Mouse (Mus musculus) kidney, postnatal 0 days (tissue): Measurements from ENCODE around the gene Ucp3. TPM values are rescaled to one million over a fixed set of nuclear protein-coding genes. Genes with fewer than 3 reads are reported as not detected.

ENCODE experiments used
- ATAC-seq: fragments of 200-750 bp; cut with Nextera tagmentation; replicated peaks from 2 replicates; pipeline ENCODE4 v1.8.0; 2017; ENCODE audit warnings: low read depth, moderate number of reproducible peaks, moderate TSS enrichment, moderate library complexity; ENCODE audit not compliant: low FRiP score
- DNase-seq: peaks from one replicate; pipeline ENCODE4 v3.0.0-alpha.2; 2016; ENCODE audit warnings: low spot score
- H3K27ac ChIP-seq: fragments of 300-500 bp; sonication (generic); 2 replicates; pipeline ENCODE4 v1.5.1; 2014; ENCODE audit warnings: mild to moderate bottlenecking
- H3K27me3 ChIP-seq: fragments of 300-500 bp; sonication (generic); 2 replicates; pipeline ENCODE4 v1.6.1; 2014; ENCODE audit warnings: low read length, mixed read lengths; ENCODE audit not compliant: insufficient read depth
- H3K36me3 ChIP-seq: fragments of 300-500 bp; sonication (generic); 2 replicates; pipeline ENCODE4 v1.6.1; 2014; ENCODE audit warnings: low read length, mixed read lengths; ENCODE audit not compliant: insufficient read depth
- H3K4me1 ChIP-seq: fragments of 300-500 bp; sonication (generic); replicated peaks from 2 replicates; pipeline ENCODE4 v1.6.1; 2014; ENCODE audit warnings: antibody characterized with exemption, low read length, mixed read lengths; ENCODE audit not compliant: insufficient read depth
- H3K4me2 ChIP-seq: fragments of 300-500 bp; sonication (generic); 2 replicates; pipeline ENCODE4 v1.6.1; 2014; ENCODE audit warnings: mild to moderate bottlenecking, low read length, moderate library complexity, mixed read lengths
- H3K4me3 ChIP-seq: fragments of 300-500 bp; sonication (generic); replicated peaks from 2 replicates; pipeline ENCODE4 v1.5.1; 2014; ENCODE audit warnings: low read depth, low read length
- H3K9ac ChIP-seq: fragments of 300-500 bp; sonication (generic); 2 replicates; pipeline ENCODE4 v1.6.1; 2014; ENCODE audit warnings: low read depth, low read length
- H3K9me3 ChIP-seq: fragments of 300-500 bp; sonication (generic); replicated peaks from 2 replicates; pipeline ENCODE4 v1.6.1; 2016; ENCODE audit warnings: low read length, inconsistent platforms, mixed read lengths
- CTCF ChIP-seq: IDR thresholded peaks from 2 replicates; pipeline ENCODE4 v1.5.1; 2016; ENCODE audit warnings: antibody characterized with exemption, low read depth, mild to moderate bottlenecking, moderate library complexity
- WGBS: fragments of 180-500 bp; shearing (Covaris S2); extraction: QIAGEN DNeasy Blood & Tissue Kit; methylation state at CpG from one replicate; pipeline ENCODE4 v1.1.7; 2014; 5-methylcytosine and 5-hydroxymethylcytosine counted together
- polyA plus RNA-seq: library from polyadenylated mRNA; unstranded; fragments of >200 nt; fragmentation: Nextera tagmentation; extraction: Ambion mirVana; gene quantifications from 2 replicates; pipeline ENCODE4 v1.2.1, GENCODE M21; 2015

The Ucp3 gene
- 0.05 and 0.13 TPM in 2 replicates for polyA plus RNA-seq

DNA sequence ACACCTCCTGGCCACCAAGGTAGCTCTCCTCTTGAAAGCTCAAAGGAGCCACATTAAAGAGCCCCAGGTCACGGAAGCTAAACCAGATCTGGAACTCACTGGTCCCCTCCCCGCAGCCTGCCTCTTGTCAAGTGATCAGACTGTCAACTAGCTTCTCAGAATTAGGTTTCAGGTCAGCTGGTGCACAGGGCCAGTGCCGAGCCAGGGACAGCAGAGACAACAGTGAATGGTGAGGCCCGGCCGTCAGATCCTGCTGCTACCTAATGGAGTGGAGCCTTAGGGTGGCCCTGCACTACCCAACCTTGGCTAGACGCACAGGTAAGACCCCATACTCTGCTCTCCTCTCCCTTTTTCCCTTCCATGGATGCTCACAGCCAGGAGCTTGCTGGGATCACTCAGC, at the start of gene Ucp3:
Gene Ucp3 (plus strand): TSS at position 214 of the 400 bp plus-strand sequence.
- Histone ChIP-seq H3K4me1 (no peaks in the 10 kb centered on the region), H3K27ac (no peak within 1 kb of the TSS), H3K27me3 (no peaks in the 10 kb centered on the region), H3K36me3 (peaks cover 8% of the 10 kb centered on the region; the same call in 1 of the 2 replicates), H3K9me3 (no peaks in the 10 kb centered on the region), H3K9ac (no peak within 1 kb of the TSS), H3K4me3 (no peak within 1 kb of the TSS), H3K4me2 (no peak within 1 kb of the TSS)
- WGBS = 53% methylated on average over 6 of the region's 6 CpGs
- no peak for DNase-seq
- TF ChIP-seq CTCF = no peak
- ATAC-seq = no peak

DNA sequence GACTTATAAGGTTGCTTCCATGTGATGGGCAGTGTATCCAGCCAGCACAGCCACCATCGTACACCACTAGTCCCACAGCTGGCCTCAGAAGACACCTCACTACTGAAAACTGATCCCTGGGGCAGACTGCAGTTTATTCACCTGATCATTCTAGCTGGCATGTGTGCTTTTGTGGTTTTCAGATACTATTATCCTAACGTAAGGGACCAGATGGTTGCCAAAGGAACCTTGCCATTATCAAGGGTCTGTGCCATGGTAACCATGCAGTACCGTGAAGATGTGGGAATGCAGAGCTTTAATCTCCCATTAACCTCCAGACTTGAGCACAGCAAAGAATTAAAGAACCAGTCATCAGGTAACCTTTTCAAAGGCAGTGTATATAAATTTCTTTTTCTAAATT, 47.0 kb upstream of the Ucp3 start:
- H3K4me2 ChIP-seq = no peak overlapping the region
- H3K9me3 ChIP-seq = no peaks in the 10 kb centered on the region
- no peak overlapping the region for H3K27ac ChIP-seq
- DNase-seq (no peak), ATAC-seq (no peak)
- H3K4me1 ChIP-seq = no peaks in the 10 kb centered on the region
- WGBS = 86% methylated on average over 3 of the region's 3 CpGs
- peaks cover 55% of the 10 kb centered on the region for H3K36me3 ChIP-seq
- TF ChIP-seq CTCF = no peak
- H3K27me3 ChIP-seq = no peaks in the 10 kb centered on the region
- H3K4me3 ChIP-seq = no peak overlapping the region
- no peak overlapping the region for H3K9ac ChIP-seq

DNA sequence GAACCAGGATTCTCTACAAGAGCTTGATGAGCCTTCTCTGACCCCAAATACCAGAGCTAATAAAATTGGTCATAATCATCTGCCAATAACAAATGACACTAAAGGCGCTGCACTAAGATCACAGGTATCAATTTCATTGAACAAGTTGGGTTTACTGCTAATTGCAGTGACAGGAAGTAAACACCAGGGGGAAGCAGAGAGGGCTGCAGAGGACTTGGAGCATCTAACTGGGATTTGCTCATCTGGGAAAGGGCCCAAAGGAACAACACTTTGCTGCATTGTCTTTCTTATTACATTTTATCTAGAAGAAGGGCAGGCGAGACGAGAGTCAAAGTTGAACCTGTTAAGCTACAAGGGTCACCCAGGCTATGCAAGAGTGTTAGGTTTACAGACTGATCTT, 43.7 kb upstream of the Ucp3 start:
- Histone ChIP-seq H3K27me3 (no peaks in the 10 kb centered on the region), H3K4me1 (no peaks in the 10 kb centered on the region), H3K4me2 (no peak overlapping the region), H3K9ac (no peak overlapping the region), H3K9me3 (no peaks in the 10 kb centered on the region), H3K27ac (no peak overlapping the region), H3K36me3 (peaks cover 65% of the 10 kb centered on the region), H3K4me3 (no peak overlapping the region)
- ATAC-seq (no peak), DNase-seq (peak; percentile 80)
- WGBS = 63% methylated on average over 3 of the region's 3 CpGs
- peak; percentile 97 for TF ChIP-seq CTCF

DNA sequence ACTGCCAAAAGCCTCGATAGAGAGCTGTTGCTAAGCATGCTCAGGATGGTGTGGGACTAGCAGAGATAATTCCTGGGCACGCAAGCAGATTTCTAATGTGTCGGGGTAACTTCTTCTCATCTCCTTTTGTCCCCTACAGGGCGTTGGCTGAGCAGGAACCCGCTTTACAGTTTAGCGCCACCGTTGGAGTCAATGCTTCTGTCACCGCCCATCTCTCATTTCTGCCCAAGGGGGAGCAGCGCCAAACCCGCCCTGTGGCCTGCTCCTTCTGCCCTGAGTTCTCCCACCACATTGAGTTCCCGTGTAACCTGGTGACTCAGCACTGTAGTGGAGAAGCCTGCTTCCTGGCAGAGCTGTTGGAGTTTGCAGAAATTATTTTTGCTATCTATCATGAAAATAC, 42.9 kb upstream of the Ucp3 start:
- Histone ChIP-seq H3K9ac (no peak overlapping the region), H3K4me1 (no peaks in the 10 kb centered on the region), H3K9me3 (no peaks in the 10 kb centered on the region), H3K27me3 (no peaks in the 10 kb centered on the region), H3K4me3 (no peak overlapping the region), H3K27ac (no peak overlapping the region), H3K4me2 (no peak overlapping the region), H3K36me3 (peaks cover 60% of the 10 kb centered on the region)
- WGBS = 90% methylated on average over 11 of the region's 11 CpGs
- DNase-seq = no peak
- ATAC-seq = no peak
- TF ChIP-seq CTCF = no peak

DNA sequence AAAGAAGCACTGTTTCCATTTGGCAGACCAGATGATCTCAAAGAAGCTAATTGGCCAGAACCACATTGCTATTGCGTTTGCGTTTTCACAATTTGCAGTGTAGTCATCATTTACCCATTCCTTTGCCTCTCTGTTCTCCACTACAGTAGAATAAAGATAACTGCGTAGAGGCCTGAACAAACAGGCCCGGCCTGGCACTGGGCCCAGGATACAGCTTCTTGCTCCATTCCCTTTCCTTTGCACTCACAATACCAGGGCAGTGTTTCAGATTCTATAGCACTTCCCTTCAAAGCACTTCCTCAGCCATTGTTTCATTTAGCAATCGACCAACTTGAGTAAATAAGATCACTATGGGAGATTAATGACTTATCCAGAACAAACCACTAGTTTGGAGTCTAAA, 41.7 kb upstream of the Ucp3 start:
- no peak overlapping the region for H3K4me2 ChIP-seq
- 84% methylated on average over 5 of the region's 5 CpGs for WGBS
- H3K36me3 ChIP-seq = peaks cover 58% of the 10 kb centered on the region
- H3K9me3 ChIP-seq = no peaks in the 10 kb centered on the region
- no peaks in the 10 kb centered on the region for H3K27me3 ChIP-seq
- no peak for ATAC-seq
- no peak overlapping the region for H3K9ac ChIP-seq
- H3K27ac ChIP-seq = no peak overlapping the region
- TF ChIP-seq CTCF = no peak
- no peak overlapping the region for H3K4me3 ChIP-seq
- H3K4me1 ChIP-seq = no peaks in the 10 kb centered on the region
- peak; percentile 42 for DNase-seq

DNA sequence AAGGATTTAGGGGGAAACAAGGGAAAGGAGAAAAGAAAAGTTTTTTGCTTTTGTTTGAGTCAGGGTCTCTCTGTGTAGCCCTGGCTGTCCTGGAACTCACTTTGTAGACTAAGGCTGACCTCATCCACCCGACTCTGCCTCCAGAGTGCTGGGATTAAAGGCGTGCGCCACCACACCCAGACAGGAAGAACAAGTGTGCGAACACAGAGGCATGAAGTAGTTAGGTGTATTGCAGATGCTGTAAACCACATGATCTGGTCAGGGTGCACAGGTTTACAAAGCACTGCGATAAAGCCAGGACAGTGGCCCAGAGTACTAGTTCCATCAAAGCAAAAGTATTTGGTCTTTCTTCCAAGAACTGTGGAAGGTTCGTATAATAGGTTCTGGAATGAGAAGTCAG, 39.5 kb upstream of the Ucp3 start:
- TF ChIP-seq CTCF = no peak
- no peak overlapping the region for H3K4me3 ChIP-seq
- H3K27me3 ChIP-seq = no peaks in the 10 kb centered on the region
- no peak overlapping the region for H3K4me2 ChIP-seq
- H3K4me1 ChIP-seq = no peaks in the 10 kb centered on the region
- DNase-seq (no peak), ATAC-seq (no peak)
- no peak overlapping the region for H3K27ac ChIP-seq
- peaks cover 62% of the 10 kb centered on the region for H3K36me3 ChIP-seq
- H3K9ac ChIP-seq = no peak overlapping the region
- whole genome bisulfite sequencing = 88% methylated on average over 6 of the region's 6 CpGs
- no peaks in the 10 kb centered on the region for H3K9me3 ChIP-seq

DNA sequence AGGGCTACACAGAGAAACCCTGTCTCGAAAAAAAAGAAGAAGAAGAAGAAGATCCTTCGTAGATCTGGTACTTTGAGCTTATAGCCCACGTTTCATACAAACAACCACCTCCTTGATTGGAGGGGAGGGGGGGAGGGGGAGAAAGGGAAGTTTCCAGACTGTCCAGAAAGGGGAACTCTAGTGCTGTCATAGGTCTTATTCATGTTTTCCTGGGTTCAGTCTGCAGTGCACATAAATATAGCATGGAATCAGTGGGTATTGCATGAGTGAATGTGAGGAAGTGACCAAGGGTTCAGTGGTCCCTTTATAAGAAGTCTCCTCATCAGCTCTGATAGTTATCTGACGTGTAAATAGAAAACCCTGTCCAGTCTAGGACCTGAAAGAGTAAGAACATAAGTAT, 29.1 kb upstream of the Ucp3 start:
- ATAC-seq (no peak), DNase-seq (no peak)
- 80% methylated on average over 4 of the region's 4 CpGs for WGBS
- peaks cover 49% of the 10 kb centered on the region for H3K36me3 ChIP-seq
- no peaks in the 10 kb centered on the region for H3K4me1 ChIP-seq
- no peaks in the 10 kb centered on the region for H3K27me3 ChIP-seq
- no peaks in the 10 kb centered on the region for H3K9me3 ChIP-seq
- no peak overlapping the region for H3K4me2 ChIP-seq
- H3K27ac ChIP-seq = no peak overlapping the region
- no peak overlapping the region for H3K4me3 ChIP-seq
- no peak overlapping the region for H3K9ac ChIP-seq
- TF ChIP-seq CTCF = no peak
